Mouse (Mus musculus) liver, adult 2 months (tissue): ENCODE measurements around the gene Ces2f.

ENCODE experiments used
- CTCF ChIP-seq: fragments of 200-500 bp; IDR thresholded peaks from 2 replicates; pipeline ENCODE4 v1.5.1; 2011; ENCODE audit warnings: low read depth, low read length, control low read depth
- POLR2A ChIP-seq: fragments of 200-500 bp; IDR thresholded peaks from 2 replicates; pipeline ENCODE4 v1.6.1; 2011; ENCODE audit warnings: low read length, control low read depth; ENCODE audit not compliant: insufficient read depth; ENCODE audit errors: extremely low read depth

GRCm38 (mm10) chr8:104944665-104945064, 2.5 kb upstream of the Ces2f start:
- no peak for TF ChIP-seq POLR2A
- TF ChIP-seq CTCF: peak; percentile 48
